Mouse (Mus musculus): ENCODE results near the gene Clec10a. TPM values are rescaled to one million over a fixed set of nuclear protein-coding genes. Genes with fewer than 3 reads are reported as not detected.

Clec10a gene
- total and polyA plus RNA-seq, 3 experiments = 8.4 to 10.8 TPM; not detected in 1

DNA sequence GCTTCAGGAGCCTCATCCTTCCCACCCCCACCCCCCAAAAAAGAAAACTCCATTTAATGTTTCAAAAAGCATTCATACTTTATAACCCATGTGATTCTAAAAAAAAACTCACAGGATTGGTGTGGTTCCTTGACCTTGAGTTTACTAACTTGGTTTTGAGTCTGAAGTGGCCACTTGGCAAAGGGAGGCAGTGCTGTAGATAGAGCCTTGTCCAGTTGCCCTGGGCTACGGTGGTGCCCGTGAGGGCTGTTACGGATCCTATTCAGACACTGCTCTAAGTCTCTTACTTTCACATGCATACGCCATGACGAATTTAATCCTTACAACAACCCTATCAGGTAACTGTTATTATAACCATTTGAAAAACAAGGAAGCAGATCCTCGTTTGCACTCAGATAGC is 56.0 kb downstream of the Clec10a start:
- no peaks in the 10 kb centered on the region; a peak in 1 of 4 replicates for H3K27me3 ChIP-seq (ENCODE audit: control insufficient read depth in 1 of 2, insufficient read depth in 2 of 2, low read length in 2 of 2)
- H3K4me3 ChIP-seq (ENCODE audit: control insufficient read depth in 1 of 2, insufficient read depth in 1 of 2, low read depth in 2 of 2, low read length in 2 of 2) = no peak overlapping the region
- no peak overlapping the region for H3K9ac ChIP-seq (ENCODE audit: control insufficient read depth, low read depth, low read length, poor library complexity, severe bottlenecking)
- H3K9me3 ChIP-seq (replicated peaks; ENCODE audit: insufficient read depth, low read length) = no peaks in the 10 kb centered on the region
- peaks cover 0 to 5% of the 10 kb centered on the region in 2 experiments; a peak in 1 of 4 replicates for H3K4me1 ChIP-seq (ENCODE audit: control insufficient read depth in 1 of 2, insufficient read depth in 2 of 2, low read length in 2 of 2)
- H3K36me3 ChIP-seq (ENCODE audit: control insufficient read depth in 1 of 2, insufficient read depth in 2 of 2, low read length in 2 of 2) = no peaks in the 10 kb centered on the region
- H3K27ac ChIP-seq (ENCODE audit: control insufficient read depth, low read depth, low read length) = no peak overlapping the region
- TF ChIP-seq TBP (IDR thresholded peaks at IDR 0.05; ENCODE audit: low read depth, low read length) = no peak
- no peak for TF ChIP-seq GABPA (IDR thresholded peaks at IDR 0.05; ENCODE audit: low read depth, low read length)
- no peak for TF ChIP-seq GATA1 (IDR thresholded peaks at IDR 0.05; ENCODE audit: low read depth, low read length)
- no peak for TF ChIP-seq MAX (IDR thresholded peaks at IDR 0.05; ENCODE audit: low read length)
- no peak for TF ChIP-seq MXI1 (IDR thresholded peaks at IDR 0.05; ENCODE audit: low read depth, low read length)
- TF ChIP-seq JUND (IDR thresholded peaks at IDR 0.05; ENCODE audit: low read depth, low read length) = no peak
- TF ChIP-seq CHD2 (IDR thresholded peaks at IDR 0.05; ENCODE audit: low read length) = no peak
- TF ChIP-seq POLR2AphosphoS2 (IDR thresholded peaks at IDR 0.05; ENCODE audit: low read length) = no peak
- no peak for TF ChIP-seq CTCF (IDR thresholded peaks at IDR 0.05 in 2 of 3, conservative IDR thresholded peaks at IDR 0.05 in 1 of 3; ENCODE audit: control insufficient read depth in 1 of 3, insufficient read depth in 1 of 3, low read depth in 2 of 3, low read length in 3 of 3, poor library complexity in 1 of 3, severe bottlenecking in 1 of 3)
- no peak for TF ChIP-seq BHLHE40 (IDR thresholded peaks at IDR 0.05; ENCODE audit: borderline replicate concordance, low read depth, low read length)
- TF ChIP-seq MAZ (IDR thresholded peaks at IDR 0.05; ENCODE audit: low read depth, low read length) = no peak
- no peak for TF ChIP-seq POLR2A (IDR thresholded peaks at IDR 0.05; ENCODE audit: control insufficient read depth in 1 of 2, insufficient read depth in 1 of 2, low read depth in 1 of 2, low read length in 2 of 2, poor library complexity in 1 of 2)
- no peak for TF ChIP-seq TAL1 (IDR thresholded peaks at IDR 0.05; ENCODE audit: low read length)
- no peak for TF ChIP-seq ZMIZ1 (IDR thresholded peaks at IDR 0.05; ENCODE audit: low read depth, low read length)
- TF ChIP-seq HCFC1 (IDR thresholded peaks at IDR 0.05; ENCODE audit: low read depth, low read length) = no peak
- no peak for TF ChIP-seq TCF12 (IDR thresholded peaks at IDR 0.05; ENCODE audit: low read depth, low read length)
- no peak for TF ChIP-seq MYB (IDR thresholded peaks at IDR 0.05; ENCODE audit: low read depth, low read length)
- TF ChIP-seq USF2 (IDR thresholded peaks at IDR 0.05; ENCODE audit: borderline replicate concordance in 1 of 2, insufficient read depth in 1 of 2, low read depth in 1 of 2, low read length in 2 of 2) = no peak
- TF ChIP-seq POLR2AphosphoS5 (IDR thresholded peaks at IDR 0.05; ENCODE audit: borderline replicate concordance, low read depth, low read length) = no peak
- TF ChIP-seq ZNF384 (IDR thresholded peaks at IDR 0.05; ENCODE audit: low read depth, low read length) = no peak
- no peak for DNase-seq (ENCODE audit: low read depth, low spot score)
- H3K79me2 ChIP-seq (ENCODE audit: control insufficient read depth, insufficient read depth, low read length, poor library complexity) = no peaks in the 10 kb centered on the region

DNA sequence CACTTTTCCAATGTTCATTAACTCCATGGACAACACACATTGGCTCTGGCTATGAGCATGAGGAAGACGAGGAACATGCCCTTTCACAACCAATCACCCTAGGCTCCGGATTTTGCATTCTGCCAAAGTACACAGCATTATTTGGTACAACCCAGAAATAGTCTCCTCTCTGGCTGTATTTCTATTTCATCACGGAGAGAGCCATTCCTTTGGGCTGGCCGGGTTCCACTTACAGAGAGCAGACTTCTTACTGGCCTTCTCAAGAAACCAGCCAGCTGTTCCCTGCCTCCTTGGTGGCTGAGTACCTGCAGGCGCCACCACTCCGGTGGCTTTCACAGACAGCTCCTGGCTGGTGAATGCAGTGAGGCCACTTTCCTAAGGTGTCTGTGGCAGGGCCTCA is 56.4 kb downstream of the Clec10a start, which contains the start of gene Slc16a11:
Gene Slc16a11 (plus strand): TSS at position 330 of the 400 bp plus-strand sequence.
- Histone ChIP-seq H3K36me3 (ENCODE audit: control insufficient read depth in 1 of 2, insufficient read depth in 2 of 2, low read length in 2 of 2) (no peaks in the 10 kb centered on the region), H3K27me3 (ENCODE audit: control insufficient read depth in 1 of 2, insufficient read depth in 2 of 2, low read length in 2 of 2) (no peaks in the 10 kb centered on the region; a peak in 1 of 4 replicates), H3K4me1 (ENCODE audit: control insufficient read depth in 1 of 2, insufficient read depth in 2 of 2, low read length in 2 of 2) (peaks cover 0 to 5% of the 10 kb centered on the region in 2 experiments; a peak in 1 of 4 replicates), H3K27ac (ENCODE audit: control insufficient read depth, low read depth, low read length) (no peak within 1 kb of the TSS), H3K9me3 (replicated peaks; ENCODE audit: insufficient read depth, low read length) (no peaks in the 10 kb centered on the region), H3K4me3 (ENCODE audit: control insufficient read depth in 1 of 2, insufficient read depth in 1 of 2, low read depth in 2 of 2, low read length in 2 of 2) (no peak within 1 kb of the TSS), H3K9ac (ENCODE audit: control insufficient read depth, low read depth, low read length, poor library complexity, severe bottlenecking) (peak within 1 kb of the TSS; percentile 30), H3K79me2 (ENCODE audit: control insufficient read depth, insufficient read depth, low read length, poor library complexity) (no peaks in the 10 kb centered on the region)
- no peak for DNase-seq (ENCODE audit: low read depth, low spot score)
- TF ChIP-seq ZMIZ1 (IDR thresholded peaks at IDR 0.05; ENCODE audit: low read depth, low read length) (no peak), CTCF (IDR thresholded peaks at IDR 0.05 in 2 of 3, conservative IDR thresholded peaks at IDR 0.05 in 1 of 3; ENCODE audit: control insufficient read depth in 1 of 3, insufficient read depth in 1 of 3, low read depth in 2 of 3, low read length in 3 of 3, poor library complexity in 1 of 3, severe bottlenecking in 1 of 3) (no peak), KAT2A (conservative IDR thresholded peaks at IDR 0.05; ENCODE audit: low read depth, low read length) (no peak), MYC (IDR thresholded peaks at IDR 0.05; ENCODE audit: low read depth, low read length) (no peak), CHD2 (IDR thresholded peaks at IDR 0.05; ENCODE audit: low read length) (no peak), MXI1 (IDR thresholded peaks at IDR 0.05; ENCODE audit: low read depth, low read length) (no peak), ETS1 (IDR thresholded peaks at IDR 0.05; ENCODE audit: low read depth, low read length) (no peak), EP300 (IDR thresholded peaks at IDR 0.05; ENCODE audit: low read depth in 1 of 2, low read length in 2 of 2) (no peak), ZC3H11A (IDR thresholded peaks at IDR 0.05; ENCODE audit: low read depth, low read length) (no peak), BHLHE40 (IDR thresholded peaks at IDR 0.05; ENCODE audit: borderline replicate concordance, low read depth, low read length) (no peak), POLR2AphosphoS2 (IDR thresholded peaks at IDR 0.05; ENCODE audit: low read length) (no peak), USF1 (IDR thresholded peaks at IDR 0.05; ENCODE audit: low read depth, low read length) (no peak), TBP (IDR thresholded peaks at IDR 0.05; ENCODE audit: low read depth, low read length) (no peak), GATA1 (IDR thresholded peaks at IDR 0.05; ENCODE audit: low read depth, low read length) (no peak), UBTF (IDR thresholded peaks at IDR 0.05; ENCODE audit: borderline replicate concordance, insufficient read depth, low read depth, low read length) (no peak)

All from MEL (cell line).